Mouse (Mus musculus) frontal cortex, postnatal 36 days (tissue): ENCODE measurements at regions not wholly inside any gene's neighbourhood (a gene's known extent, or its start where the extent isn't known, plus 50 kb on each side); places are given as distances from the start of the nearest gene placed in this dataset.
"Not testable (repeated sequence)": the region's sequence is repeated elsewhere in the genome, so short reads cannot be mapped to it uniquely, and the experiment has no call there.

Source experiments
- DNase-seq, 2 experiments: peaks; one replicate each; pipeline ENCODE4 v3.0.0; 2022; ENCODE audit warnings: low spot score in 2 of 2

DNA sequence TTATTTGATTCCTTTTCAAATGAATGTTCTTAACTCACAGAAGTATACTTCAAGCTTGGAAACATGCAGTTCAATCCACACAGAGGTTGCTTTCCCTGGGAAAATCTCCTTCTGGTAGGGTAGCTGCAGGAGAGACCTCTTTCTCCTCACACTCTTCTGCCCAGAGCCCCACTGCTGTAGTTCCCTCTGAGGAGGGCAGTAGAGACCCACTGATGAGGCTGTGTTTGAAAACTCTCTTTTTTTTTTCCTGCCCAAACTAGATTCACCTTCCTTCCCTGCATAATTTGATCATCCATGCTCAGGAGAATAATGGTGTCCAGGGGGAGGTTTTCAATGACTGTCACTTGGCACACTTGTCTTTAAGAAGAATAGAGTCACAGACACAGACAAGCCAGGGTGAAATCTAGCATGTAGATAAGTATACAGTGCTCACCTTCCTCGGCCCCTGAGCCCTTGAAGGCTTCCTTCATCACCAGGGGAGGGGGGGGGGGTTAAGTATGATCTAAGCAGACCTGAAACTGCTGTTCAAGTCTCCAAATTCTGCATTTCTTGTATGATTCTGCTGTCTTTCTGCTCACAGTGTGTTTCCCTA is 457.3 kb upstream of the Nrsn1 start:
- DNase-seq: peak in 1 of 2 experiments; percentile 13

DNA sequence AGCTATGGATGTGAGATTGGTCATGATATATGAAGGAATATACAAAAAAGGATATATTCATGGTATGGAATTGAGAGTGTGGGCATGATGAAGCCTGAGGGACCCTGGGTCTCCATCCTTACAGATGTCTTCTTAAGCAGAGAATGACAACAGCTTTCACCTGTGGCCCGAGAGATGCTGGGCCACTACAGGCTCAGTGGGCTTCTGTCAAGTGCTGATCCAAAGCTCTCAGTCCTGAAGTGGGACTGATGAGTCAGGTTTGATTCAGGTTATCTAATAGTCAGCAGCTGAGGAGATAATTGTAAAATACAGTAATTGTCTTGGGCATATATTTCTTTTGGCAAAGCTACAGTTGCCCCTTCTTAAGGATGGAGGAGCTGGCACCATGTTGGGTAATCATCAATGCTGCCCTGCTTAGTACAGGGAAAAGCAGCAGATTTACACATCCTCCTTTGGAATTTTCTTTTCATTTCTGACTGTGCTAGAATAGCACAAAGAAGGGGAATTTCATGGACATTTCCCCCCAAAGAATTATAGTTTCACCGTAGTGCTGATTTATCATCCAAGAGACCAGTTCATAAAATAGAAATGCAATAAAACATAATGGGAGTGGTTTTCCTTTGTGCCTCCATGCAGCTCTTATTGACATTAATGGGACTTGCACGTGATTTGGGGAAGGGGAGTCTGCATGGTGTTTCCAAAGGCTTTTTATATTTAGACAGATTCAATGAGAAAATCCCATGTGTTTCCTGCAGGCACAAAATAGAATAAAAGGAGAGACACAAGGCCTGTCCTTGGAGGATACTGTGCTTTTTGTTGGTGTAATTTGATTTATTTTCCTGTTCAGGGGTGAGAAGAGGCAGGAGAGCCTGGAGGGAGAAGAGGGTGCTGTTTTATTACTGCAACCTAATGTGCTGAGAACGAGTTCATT is 452.6 kb upstream of the Nrsn1 start:
- no peak for DNase-seq

DNA sequence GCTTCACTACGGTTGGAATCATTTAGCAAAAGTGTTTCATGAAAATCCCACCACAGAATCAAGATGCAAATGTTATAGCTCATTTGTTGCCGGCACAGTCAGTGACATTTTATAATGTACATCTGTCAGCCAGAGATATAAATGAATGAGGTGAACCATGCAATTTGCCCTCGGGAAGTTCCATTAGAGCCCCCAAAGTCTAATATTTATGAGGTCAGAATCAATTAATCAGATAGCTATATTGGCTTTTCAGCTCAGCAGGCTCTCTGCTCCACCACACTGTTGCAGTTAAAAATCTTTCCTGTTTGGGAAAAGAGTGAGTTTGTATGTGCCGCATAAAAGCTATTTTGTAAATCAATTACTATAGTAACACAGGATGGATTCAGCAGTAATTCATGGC is 430.7 kb upstream of the Nrsn1 start:
- DNase-seq: no peak

DNA sequence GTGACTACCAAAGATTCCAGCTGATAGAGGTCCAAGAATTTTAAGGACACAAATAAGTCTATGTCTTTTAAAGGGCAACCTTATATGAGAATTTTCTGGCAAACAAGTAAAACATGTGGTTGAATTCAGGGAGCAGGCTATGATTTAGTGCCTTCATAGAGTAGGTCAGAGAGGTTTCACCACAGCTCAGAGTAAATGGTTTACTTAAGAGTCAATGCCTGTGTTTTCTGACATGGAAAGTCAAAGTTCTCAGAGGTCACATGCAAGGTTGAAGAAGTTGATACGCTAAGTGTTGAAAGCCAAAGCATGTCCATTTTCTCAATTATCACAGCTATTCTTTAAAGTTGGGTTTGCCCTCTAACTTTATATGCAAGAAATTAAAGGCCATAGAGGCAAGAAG is 425.7 kb upstream of the Nrsn1 start:
- no peak for DNase-seq

DNA sequence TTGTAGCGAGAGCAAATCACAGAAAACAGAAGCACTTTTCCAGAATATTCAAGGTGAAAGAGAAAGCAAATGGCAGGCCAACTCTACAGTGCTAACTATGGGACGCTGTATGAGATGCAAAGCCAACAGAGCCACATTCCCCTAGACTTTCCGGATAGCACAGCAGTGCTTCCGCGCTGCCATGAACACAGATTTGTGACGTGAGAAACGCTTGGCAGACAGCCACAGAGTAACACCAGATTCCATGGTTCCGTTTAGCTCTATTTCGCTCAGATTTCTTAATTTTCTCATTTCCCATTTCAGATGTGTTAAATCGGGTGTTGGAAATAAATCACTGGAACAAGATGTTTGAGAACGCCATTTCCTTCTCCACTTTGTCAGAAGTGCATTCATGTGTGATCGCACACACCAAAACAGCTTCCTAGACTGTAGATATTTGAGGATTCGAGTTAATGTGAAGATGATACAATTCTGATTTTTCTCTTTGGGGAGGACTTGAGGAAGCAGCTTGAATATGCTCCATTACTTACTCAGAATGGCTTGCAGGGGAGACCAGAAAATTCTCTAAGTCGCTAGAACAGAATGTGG is 424.8 kb upstream of the Nrsn1 start:
- DNase-seq: peak; percentile 45 to 77

DNA sequence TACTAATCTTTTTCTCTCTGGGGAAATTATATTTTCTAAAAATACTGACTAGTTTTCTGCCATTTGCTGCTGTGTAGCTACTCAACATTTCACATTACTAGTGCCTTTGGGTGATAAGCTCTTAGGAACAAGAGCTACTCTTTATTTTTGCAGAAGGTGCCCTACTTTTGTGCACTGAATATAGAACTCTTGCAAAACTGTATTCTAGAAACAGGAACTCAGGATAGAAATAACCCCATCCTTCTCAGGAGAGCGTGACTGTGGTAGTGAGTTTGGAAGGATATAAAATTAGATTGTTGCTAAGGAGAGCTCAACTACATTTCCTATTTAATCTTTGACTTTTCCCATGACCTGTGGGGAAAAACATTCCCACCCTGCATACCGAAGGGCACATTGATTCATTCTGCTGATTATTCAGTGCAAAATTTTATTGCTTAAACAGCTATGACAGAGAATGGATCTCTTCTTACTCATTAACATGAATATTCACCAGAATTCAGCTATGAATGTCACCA is 408.0 kb upstream of the Nrsn1 start:
- DNase-seq: peak; percentile 12 to 70

DNA sequence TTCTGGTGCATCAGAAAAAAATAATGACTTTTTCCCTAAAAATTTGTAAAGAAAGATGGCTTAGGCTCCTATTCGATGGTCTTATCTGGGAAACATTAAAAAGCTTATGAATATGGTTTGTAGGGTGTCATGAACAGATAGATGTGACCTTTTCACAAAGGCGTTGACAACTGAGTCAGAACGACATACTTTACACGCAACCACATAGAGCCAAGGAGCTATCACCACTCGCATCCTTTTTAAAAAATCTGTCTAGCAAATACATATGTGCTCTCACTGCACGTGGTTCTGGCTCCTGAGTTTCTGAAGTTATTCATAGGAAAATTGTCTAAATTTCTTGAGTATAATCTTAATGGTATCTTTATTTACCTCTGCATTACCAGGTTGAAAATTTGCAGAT is 404.9 kb upstream of the Nrsn1 start:
- no peak for DNase-seq

DNA sequence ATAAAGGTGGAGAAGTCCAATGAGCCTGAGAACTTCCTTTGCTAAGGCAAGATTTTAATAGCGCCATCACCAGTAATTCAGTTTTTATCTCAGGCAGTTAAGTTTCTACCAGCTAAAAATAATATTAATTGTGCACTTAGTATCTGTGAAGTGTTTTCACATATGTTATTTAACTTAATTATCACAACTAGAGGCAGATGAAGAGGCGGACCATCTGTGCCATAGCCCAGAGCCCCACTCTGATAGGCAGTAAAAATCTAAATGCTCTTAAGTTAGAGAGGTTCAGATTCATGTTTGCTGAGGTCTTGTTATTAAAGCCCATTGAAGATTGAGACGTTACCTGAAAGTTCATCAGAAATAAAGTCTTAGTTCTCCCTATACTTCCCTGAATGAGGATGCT is 395.7 kb upstream of the Nrsn1 start:
- no peak for DNase-seq

DNA sequence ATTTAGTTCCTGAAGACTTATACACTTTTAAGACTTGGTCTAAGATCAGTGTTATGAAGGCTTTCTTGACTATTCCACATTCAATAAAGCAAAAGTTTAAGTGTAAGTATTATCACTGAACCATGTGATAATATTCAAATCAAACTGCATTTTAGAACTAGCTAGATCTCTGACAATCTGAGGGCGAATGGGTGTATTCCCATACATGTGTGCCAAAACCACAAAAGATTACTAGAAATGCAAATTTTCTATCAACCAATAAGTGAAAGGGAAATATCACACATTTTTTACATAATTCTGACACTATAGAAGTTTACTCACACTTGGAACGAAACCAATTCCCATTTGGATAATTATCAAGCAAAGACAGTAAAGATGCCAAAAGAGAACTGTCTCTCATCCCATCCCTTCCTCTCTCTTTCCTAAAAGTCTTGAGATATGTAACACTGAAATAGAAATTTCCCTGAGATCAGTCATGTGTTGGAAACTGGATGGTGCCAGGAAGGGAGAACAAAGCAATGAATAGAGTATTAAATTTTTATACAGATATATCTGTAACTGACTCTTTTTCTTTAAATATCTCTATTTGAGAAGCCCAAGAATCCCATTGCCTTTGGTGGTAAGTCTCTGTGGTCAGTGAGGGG is 394.8 kb upstream of the Nrsn1 start:
- DNase-seq: no peak

DNA sequence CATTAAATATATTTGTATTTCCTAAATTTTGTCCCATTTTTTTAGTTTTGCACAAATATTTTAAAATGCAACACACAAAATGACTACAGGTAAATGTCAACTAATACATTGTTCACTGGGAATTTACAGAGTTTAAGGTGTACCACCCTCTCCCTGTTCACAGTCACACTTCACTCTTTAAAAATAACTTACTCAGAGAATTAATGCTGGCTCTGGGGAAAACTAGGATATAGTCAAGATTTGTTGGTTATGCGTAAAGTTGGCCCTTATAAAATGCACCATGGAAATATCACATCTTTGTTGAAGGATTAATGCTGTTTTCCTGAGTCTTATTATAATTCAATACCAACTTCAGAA is 378.1 kb upstream of the Nrsn1 start:
- no peak for DNase-seq

DNA sequence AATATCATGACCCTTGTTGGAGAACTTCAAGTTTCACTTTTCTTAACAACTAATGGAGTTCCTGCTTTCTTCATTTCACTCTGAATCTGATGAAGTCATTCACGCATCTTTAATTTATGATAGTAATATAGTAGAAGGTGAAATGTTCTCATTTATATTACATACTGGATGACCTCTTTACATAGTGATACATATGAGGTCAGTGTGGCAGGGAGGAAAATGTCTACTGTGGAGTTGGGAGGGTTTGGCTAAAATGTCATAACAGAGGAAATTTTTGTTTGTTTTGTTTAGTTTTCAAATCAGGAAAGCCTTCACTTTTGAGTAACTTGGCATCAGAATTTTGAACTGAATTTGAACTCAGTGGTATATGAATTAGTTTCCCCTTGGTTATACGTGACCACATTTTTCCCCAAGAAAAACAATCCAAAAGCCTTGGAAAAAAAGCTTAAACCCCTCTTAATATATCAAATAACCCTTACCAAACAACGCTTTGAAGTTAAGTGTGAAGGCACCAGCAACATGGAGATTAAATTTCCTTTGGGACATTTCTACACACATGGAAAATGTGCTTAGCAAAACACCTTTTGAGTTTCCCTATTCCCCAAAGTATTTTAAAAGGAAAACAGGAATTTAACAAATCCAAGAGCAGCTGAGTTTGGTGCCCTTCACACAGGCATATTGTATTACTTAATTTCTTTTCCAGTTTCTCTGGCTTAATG is 377.6 kb upstream of the Nrsn1 start:
- no peak for DNase-seq

DNA sequence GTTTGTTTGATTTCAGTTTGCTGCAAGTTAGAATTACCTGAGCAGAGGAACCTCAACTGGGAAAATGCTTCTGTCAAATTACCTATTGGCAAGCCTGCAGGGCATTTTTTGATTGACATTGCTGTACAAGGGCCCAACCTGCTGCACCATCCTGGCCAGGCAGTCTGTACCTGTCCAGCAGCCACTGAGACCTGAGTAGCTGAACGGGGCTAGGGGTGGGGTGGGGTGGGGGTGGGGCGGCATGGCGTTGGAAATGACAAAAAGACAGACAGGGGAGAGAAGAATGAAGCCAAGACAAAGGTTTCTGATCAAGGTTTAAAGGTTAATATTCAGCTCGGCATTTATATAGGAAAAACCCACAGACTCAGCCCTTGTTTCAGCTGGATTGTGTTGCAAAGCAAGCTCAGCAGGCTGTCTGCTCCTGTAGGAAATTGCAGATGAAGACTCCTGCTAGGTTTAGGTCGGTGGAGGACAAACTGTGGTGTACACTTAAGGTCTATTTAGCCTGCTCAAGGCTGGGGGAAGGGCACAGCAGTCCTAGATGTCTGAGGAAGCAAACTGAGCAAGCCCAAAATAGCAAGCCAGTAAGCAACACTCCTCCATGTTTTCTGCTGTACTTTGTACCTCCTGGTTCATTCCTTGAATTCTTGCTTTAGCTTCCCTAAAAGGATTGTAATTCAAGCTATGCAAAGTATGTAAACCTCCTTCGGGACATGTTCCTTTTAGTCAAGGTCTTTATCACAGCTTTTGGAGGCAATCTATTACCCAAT is 369.4 kb upstream of the Nrsn1 start:
- peak; percentile 4 to 8 for DNase-seq

DNA sequence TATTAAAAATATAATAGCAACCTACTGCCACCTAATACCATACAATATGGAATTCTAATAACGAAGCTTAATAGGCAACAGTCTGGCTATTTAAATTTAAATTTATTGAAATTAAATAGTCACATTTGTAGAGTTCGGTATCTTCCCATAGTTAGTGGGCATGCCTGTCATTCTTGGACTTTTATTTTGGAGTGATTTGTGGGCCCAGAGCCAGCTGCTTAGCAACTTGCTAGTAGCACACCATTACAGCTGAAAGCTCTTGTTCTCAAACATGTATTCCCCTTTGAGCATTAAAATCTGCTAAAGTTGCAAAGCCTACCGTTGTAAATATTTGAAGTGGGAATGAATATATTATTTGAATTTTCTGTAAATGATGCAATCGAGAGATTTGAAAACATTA is 359.2 kb upstream of the Nrsn1 start:
- no peak for DNase-seq

DNA sequence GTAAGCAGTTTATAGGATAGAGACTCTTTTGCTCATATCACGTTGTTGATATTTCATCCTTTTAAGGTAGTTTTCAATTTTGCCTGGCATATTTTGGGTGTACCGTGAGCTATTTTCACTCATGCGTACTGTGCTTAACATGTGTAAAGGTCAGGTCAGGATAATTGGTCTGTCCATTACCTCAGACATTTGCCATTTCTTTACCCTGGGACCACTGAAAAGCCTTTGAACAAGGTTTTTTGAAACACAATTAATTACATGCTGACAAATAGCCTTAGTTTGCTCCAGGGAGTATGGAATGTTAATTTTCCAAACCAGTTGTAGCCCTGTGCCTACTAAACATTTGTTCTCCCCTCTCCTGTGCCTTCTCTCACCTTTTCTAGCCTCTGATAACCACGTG is 347.3 kb upstream of the Nrsn1 start:
- no peak for DNase-seq

DNA sequence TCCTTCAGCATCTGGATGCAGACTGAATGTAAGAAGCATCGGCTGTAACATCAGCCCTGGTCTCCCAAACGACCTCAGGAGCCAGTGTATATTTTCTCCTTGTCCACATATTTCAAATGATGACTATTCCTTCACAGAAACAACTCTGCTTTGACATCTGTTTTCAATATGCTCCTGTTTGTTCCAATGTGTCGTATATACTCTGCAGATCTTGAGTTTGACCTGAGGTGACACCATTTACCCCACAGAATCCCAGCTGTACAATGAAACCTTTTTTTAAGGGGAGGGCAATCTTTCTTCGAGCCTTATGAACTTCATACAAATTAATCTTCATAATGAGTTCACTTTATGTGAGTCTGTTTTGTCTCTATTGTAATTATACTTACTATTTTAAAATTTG is 341.7 kb upstream of the Nrsn1 start:
- no peak for DNase-seq

DNA sequence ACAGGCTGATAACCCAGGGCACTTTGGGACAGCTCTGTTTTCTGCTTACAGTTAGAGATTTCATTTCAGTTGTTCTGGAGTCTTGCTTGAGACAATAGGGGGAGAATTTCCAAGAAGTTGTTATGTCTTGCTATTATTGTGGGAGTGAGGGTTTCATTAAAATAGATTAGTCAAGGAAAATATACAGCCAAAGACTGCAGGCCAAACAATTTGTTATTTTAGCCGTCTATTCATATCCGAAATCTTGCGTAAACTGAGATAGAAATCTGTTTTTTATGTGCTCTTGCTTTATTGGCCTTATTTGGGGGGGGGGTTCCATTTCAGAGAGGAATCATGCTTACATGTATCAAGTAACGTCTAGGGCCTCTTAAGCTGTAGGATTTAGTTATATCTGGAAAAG is 339.3 kb upstream of the Nrsn1 start:
- no peak for DNase-seq

DNA sequence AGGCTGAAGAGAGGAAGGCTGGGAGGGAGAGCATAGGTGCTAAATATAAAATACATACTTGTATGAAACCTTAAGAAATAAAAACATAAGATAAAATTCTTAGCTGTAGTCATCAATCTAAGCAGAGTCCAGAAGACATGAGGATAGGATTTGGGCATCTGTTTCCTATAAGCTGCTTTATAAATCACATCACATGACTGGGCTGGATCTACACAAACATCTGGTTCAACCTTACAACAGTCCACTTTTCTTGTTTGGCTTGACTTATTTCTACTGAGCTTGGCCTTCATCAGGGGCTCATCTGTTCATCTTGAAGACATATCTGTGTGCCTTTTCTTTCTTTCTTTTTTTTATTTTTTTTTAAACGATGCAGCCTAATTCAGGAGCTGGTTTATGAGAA is 338.9 kb upstream of the Nrsn1 start:
- no peak for DNase-seq

DNA sequence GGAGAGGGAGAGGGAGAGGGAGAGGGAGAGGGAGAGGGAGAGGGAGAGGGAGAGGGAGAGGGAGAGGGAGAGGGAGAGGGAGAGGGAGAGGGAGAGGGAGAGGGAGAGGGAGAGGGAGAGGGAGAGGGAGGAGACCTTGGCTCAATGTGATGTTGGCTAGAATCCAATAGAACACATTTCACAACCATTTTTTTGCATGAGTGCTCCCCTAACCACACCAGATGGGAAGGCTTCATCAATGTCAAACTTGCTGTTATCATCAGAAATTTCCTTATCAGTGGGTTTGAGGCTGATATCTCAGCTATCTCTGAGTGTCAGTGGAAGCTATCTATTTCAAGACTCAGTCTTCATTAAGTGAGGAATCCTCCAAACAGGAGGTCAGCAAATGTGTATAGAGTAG is 331.0 kb upstream of the Nrsn1 start:
- not testable (repeated sequence) for DNase-seq

DNA sequence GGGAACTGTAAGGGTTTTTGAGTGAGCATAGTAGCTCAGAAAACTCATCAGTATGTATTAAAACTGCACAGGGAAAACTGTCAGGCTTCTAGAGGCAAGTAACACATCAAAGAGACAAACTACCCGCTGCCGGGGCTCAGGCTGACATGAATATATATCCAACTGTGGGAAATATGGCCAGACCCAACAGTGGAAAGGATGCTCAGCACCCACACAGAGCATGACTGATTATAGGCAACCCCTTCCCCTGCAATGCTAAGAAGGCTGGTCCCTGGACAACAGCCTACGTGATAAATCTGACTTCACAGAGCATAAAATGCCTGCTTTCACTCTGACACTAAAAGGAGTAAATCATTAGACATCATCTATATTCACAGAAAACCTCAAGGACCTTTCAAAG is 324.3 kb upstream of the Nrsn1 start:
- DNase-seq: no peak

DNA sequence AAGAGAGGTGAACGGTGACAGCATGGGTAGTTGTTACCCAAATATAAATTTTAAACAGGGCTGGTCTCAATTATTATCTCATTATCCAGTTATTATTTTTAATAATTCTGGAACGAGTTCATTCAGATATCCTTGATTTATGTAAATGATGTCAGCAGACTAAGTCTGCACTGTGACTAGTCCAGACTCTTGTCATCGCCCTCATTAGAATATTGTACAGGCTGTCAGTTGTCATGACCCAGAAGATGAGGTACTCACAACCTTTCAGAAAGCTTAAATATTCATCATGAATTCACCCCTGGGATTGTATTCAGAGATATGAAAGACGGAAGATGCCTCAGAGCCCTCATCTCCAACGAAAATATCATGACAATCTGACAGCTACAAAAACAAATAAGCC is 300.3 kb upstream of the Nrsn1 start:
- DNase-seq: no peak

DNA sequence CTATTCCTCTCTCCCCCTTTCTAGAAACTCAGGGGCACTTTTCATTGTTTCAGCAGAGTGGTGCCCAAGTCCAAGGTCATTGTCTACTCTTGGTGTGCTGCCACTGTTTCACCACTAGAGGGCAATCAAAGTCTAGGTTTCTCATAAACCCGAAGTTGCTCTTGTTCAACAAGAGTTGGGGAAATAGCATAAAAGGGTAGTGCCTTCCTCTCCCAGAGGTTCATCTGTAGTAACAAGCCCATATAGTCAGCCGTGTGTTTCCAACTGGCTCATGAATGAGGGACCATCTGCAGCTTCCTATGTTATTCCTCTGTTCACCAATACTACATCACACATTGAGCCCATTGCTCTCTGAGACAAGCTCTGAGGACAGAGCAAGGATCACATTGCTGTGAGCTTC is 292.4 kb upstream of the Nrsn1 start:
- DNase-seq: peak; percentile 41 to 74
